Mouse (Mus musculus) lung, postnatal 4 days (tissue): Measurements from ENCODE around the gene Isg20l2.

Source experiments
- DNase-seq, 2 experiments: peaks; one replicate each; pipeline ENCODE4 v3.0.0; 2021

Gene Isg20l2

DNA sequence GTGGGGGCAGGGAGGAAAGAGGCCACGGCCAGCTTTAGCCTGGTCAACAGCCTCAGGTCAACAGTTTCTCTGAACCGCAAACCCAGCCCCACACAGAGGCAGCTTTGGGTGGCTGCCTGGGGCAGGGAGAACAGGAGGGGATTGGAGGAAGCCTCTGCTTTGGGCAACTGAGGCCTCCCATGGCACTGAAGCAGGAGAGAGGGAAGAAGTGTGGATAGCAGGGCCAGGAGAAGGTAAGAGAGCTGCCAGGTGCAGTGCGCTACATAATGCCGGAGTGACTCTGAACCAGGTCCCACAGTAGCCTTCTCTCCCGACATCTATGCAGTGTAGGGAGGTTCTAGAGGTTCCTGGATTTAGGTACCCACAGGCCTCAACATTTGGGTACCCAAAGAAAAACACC, 50.6 kb downstream of the Isg20l2 start:
- no peak for DNase-seq

GRCm38 (mm10) chr3:87981214-87981760, 51.2 kb downstream of the Isg20l2 start:
- no peak for DNase-seq

DNA sequence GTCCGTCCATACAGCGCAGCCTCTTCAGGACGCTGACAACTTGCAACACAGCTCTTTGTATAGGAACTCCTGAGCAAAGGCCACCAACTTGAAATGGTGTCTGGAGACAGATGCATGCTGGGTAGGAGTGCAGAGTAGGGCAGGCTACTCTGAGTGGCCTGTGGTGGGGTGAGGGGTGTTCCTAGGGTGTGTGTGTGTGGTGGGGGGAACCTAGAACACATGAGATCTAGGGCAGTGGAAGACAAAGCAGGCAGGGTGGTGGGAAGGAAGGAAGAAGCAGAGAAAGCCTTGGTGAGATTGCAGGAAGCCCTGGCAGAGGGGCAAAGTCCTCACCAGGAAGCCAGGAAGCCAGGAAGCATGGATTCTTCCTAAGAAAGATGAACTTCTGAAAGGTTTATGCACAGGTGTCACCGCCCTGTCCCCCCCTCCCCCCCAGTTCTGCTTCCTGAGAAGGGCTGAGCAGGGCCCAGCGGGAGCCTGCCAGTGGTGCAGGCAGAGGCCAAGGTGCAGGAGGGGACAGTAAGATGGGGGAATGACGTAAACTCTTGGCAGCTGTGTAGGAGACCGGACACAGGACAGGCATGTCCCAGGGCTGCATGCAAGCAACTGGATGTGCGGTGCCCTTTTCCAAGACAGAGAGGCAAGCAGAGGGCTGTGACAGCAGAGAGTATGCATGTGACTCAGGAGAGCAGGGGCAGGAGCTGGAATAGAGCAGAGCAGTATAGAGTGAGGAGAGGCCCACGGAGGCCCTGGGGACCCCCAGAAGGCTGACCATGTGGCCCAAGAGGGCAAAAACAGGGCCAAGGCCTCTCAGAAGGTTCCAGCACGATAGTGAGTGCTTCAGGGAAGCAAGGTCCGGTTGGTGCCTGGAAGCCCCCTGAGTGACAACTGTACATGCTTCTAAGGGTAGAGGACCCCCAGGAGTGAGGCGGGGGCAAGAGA, 52.1 kb downstream of the Isg20l2 start:
- peak; percentile 78 to 86 for DNase-seq

DNA sequence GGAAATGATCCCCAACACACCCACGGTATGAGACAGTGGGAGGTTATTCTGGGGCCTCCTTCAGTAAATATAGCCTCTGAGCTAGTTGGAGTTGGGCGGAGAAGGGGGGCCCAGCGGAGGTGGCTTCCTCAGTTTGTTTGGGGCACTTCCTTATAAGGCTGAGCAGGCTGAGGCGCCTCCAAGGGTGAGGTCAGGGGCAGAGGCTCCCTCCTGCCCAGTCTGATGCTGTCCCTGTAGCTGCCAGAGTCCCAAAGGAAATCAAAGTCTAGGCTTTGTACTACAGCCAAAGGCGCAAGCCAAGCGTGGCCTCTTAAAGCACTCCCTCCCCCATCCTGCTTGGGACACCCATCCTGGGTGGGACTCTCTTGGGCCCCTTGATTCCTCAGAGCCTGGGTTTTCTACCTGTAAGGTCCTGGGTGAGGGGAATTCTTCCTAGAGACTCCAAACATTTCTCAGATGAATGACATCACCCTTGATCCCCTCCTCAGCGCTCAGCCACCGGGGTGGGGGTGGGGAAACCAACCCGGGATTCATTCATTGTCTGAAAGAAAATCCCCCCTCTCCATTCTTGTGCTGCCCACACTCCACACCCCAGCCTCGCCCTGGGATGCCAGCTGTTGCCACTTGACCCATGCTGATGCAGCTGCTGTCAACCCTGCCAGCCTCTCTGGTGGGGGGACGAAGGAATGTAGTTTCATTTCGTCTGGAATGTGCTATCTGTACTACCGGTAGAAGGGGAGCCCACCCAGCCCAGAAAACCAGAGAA, 52.9 kb downstream of the Isg20l2 start:
- peak; percentile 80 to 93 for DNase-seq

DNA sequence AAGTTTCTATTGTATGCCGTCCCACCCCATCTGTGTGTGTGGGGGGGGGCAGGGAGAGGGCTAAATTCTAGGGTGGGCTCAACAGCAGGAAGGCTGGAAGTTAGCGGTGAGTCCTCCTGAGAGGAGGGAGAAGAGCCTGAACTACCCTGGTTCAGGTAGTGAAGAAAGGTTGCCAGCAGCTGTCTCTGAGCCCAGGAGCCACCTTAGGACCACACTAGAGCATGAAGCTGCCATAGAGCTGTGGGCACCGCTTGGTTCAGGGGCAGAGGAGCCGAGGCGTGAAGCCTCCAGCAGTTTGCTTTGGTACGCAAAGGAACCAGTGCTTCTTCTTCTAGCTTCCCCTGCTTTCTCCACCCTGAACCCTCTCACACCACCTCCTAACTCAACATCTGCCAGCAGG, 53.5 kb downstream of the Isg20l2 start:
- no peak for DNase-seq

- no peak for DNase-seq
Observed at GRCm38 (mm10) chr3:87984094-87984493, 54.0 kb downstream of the Isg20l2 start.

- DNase-seq: peak; percentile 33 to 51
Observed at GRCm38 (mm10) chr3:87985505-87986320, 55.6 kb downstream of the Isg20l2 start.

DNA sequence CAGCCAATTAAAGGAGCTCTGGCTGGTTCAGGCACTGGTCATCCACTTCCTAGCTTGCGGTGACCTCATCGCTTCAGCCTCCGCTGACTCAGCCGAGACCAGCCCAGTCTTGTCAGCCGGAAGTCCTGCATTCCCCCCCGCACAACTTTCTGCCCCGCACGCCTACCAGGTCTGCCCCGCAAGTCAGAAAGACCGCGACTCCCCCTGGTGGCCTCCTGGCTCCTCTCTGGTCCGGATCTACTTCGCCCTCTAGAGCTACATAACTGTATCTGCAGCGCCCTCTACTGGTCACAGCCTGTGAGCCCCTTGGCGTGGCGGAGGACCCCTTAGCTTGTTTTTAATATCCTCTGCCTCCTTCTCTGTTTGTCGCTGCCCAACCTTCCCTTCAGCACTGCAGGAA, 56.8 kb downstream of the Isg20l2 start:
- peak; percentile 95 to 98 for DNase-seq

GRCm38 (mm10) chr3:87987633-87988032, 57.5 kb downstream of the Isg20l2 start:
- peak; percentile 53 to 65 for DNase-seq

DNA sequence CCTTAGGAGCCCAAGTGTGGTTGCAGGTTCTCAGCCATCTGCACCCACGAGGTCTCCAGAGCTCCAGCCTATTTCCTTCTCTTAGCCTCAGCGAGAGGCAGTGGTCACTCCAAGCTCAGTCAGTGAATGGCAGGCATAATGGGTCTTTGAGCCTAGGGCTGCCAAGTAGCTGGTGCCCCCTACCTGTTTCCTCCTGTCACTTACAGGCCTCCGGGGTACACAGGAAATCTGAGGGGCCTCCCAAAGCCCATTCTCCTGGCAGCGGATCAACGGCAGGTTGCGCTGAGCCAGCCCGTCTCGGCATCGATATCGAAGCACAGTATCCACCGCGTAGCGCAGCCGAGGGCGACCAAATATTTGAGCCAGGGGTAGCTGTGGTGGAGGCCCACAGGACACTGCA, 58.0 kb downstream of the Isg20l2 start:
- no peak for DNase-seq

DNA sequence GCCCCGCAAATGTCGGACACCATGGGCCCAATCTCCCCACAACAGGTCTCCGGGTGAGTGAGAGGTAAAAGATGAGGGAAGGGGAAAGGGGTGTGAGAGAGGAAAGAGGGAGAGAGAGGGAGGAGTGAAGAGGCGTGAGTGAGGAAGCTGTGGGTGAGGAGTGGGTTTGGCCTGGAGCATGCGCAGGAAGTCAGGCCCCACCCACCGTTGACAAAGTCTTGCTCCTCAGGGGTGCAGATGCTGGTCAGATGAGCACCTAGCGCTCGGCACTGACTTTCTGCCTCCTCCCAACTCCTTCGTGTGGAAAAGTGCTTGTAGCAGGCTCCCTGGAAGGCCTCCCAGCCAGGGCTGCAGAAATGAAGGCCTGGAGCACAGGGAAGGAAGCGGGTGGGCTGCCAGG, 59.8 kb downstream of the Isg20l2 start:
- no peak for DNase-seq
